Mouse (Mus musculus): ENCODE data around the gene Cuedc1. TPM values are rescaled to one million over a fixed set of nuclear protein-coding genes. Genes with fewer than 3 reads are reported as not detected.

Gene Cuedc1
- polyA plus RNA-seq, 1 experiment: 15.5 TPM

DNA sequence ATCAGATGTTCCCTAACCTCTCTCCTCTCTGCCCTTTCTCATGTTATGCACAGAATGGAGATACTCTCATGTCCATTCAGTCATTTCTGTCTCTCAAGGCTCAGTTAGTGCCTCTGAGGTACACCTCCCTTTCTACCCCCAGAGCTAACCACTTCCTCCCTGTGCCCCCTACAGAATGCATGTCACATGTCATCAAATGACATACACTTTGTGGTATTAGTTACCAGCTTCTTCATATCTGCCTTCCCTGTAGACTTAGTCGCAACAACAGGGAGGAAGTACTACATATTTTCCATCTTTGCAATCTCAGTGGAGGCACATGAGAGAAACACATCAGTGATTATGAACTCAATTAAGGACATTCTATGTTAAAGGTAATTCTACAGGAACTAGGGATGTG, 5.9 kb upstream of the Cuedc1 start:
- TF ChIP-seq POLR2A (IDR thresholded peaks at IDR 0.05; ENCODE audit: control insufficient read depth, extremely low read depth, insufficient read depth, low read length, poor library complexity) (no peak), CTCF (IDR thresholded peaks at IDR 0.05; ENCODE audit: borderline replicate concordance, control insufficient read depth, extremely low read depth, insufficient read depth, low read length, poor library complexity) (no peak)
- peak; percentile 49 for DNase-seq
- no peak overlapping the region for H3K4me3 ChIP-seq (ENCODE audit: control insufficient read depth, insufficient read depth, low read length)
- peaks cover 16% of the 10 kb centered on the region for H3K4me1 ChIP-seq (replicated peaks; ENCODE audit: control insufficient read depth, insufficient read depth, low read length)
- no peaks in the 10 kb centered on the region for H3K27me3 ChIP-seq (ENCODE audit: control insufficient read depth, insufficient read depth, low read length)
- 0% methylated on average over 1 of the region's 1 CpGs for WGBS
- peak overlapping the region; percentile 18; the same call in 1 of the 2 replicates for H3K27ac ChIP-seq (ENCODE audit: control insufficient read depth, insufficient read depth, low read length)
- H3K36me3 ChIP-seq (ENCODE audit: control insufficient read depth, insufficient read depth, low read length): no peaks in the 10 kb centered on the region

DNA sequence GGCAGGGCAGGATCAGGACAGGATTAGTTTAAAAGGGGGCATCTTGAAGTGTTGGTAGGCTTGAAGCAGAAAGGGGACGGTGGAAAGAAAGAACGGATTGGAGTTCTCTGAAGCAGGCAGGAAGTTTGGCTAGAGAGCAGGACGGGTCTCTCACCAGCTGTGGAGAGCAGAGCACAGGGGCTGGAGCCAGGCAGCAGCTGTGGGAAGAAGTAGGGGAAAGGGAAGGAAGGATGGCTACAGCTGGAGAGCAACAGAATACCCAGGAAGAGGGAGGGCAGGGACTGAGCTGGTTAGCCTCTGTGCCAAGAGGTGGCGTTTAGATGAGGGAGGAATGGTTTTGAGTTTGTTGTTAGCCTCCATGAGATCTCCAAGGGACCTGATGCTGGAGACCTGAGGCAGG, 685 bp upstream of the Cuedc1 start:
- DNase-seq: no peak

DNA sequence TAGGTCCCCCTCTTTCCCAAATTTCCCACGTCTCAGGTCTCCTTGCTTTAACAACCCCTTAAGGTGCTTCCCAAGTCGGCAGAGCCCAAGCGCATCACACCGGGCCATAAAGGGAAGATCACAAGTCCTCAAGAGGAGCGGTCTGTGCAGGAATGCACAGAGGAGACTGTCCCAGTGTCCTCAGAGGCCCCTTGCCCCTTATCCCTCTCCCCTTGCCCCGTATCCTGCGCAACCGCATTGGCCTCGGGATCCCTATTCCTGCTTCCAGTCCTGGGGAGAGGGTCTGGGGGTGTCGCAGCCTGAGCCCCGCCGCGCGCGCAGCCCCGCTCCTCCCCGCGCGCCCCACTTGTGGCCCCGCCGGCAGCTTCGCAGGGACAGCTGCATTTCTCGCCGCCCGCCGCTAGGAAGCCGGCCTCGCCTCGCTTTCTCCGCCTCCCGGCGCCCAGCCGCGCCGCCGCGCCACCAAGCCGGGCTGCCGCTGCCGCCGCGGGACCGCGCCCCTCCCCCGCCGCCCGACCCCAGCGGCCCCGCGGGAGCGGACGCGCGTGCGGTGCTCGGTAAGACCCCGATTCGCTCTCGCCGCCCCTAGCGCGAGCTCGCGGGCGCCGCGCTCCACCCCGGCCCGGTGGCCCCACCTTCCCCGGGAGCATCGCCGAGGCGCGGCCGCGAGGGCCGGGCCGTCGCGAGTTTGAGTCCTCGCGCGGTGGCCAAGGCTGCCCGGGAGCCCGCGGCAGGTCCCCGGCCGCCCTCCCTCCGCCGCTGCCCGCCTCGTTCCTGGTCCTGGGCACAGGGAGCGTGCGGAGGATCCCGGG, 1.1 kb downstream of the Cuedc1 start:
- Histone ChIP-seq H3K27ac (ENCODE audit: control insufficient read depth, insufficient read depth, low read length) (no peak overlapping the region), H3K4me3 (ENCODE audit: control insufficient read depth, insufficient read depth, low read length) (peak overlapping the region; percentile 82), H3K27me3 (ENCODE audit: control insufficient read depth, insufficient read depth, low read length) (no peaks in the 10 kb centered on the region), H3K36me3 (ENCODE audit: control insufficient read depth, insufficient read depth, low read length) (no peaks in the 10 kb centered on the region), H3K4me1 (replicated peaks; ENCODE audit: control insufficient read depth, insufficient read depth, low read length) (peaks cover 11% of the 10 kb centered on the region)
- under 1% methylated on average over 91 of the region's 95 CpGs for WGBS
- TF ChIP-seq CTCF (IDR thresholded peaks at IDR 0.05; ENCODE audit: borderline replicate concordance, control insufficient read depth, extremely low read depth, insufficient read depth, low read length, poor library complexity): peak; percentile 46; the same call in 1 of the 2 replicates
- no peak for TF ChIP-seq POLR2A (IDR thresholded peaks at IDR 0.05; ENCODE audit: control insufficient read depth, extremely low read depth, insufficient read depth, low read length, poor library complexity)
- peak; percentile 80 for DNase-seq

More for the DNA sequence above, 685 bp upstream of the Cuedc1 start:
- Histone ChIP-seq H3K27ac (ENCODE audit: control insufficient read depth, insufficient read depth, low read length) (no peak overlapping the region), H3K27me3 (ENCODE audit: control insufficient read depth, insufficient read depth, low read length) (no peaks in the 10 kb centered on the region), H3K4me3 (ENCODE audit: control insufficient read depth, insufficient read depth, low read length) (no peak overlapping the region), H3K36me3 (ENCODE audit: control insufficient read depth, insufficient read depth, low read length) (no peaks in the 10 kb centered on the region), H3K4me1 (replicated peaks; ENCODE audit: control insufficient read depth, insufficient read depth, low read length) (peaks cover 18% of the 10 kb centered on the region)
- 30% methylated on average over 4 of the region's 4 CpGs for WGBS
- TF ChIP-seq CTCF (IDR thresholded peaks at IDR 0.05; ENCODE audit: borderline replicate concordance, control insufficient read depth, extremely low read depth, insufficient read depth, low read length, poor library complexity) (no peak), POLR2A (IDR thresholded peaks at IDR 0.05; ENCODE audit: control insufficient read depth, extremely low read depth, insufficient read depth, low read length, poor library complexity) (no peak)

DNA sequence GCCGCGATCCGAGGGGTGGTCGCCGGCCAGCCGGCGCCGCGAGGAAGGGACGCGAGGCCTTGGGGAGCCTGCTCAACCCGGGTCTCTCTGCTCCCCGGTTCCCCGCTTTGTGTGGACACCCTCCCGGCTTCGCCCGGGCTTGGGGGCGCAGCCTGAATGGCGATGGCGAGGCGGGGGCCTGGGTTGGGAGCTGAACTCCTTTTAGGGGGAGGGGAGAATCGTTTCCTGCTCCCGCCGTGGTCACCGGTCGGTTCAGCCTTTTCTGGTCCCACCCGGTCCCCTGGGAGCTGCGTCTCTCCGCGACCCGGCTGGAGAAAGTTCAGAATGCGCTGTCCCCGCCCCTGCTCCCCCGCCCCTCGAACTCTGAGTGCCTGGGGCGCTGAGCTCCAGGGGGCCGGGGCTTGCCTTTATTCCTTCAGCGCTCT, 1.8 kb downstream of the Cuedc1 start:
- Histone ChIP-seq H3K36me3 (ENCODE audit: control insufficient read depth, insufficient read depth, low read length) (no peaks in the 10 kb centered on the region), H3K27me3 (ENCODE audit: control insufficient read depth, insufficient read depth, low read length) (no peaks in the 10 kb centered on the region), H3K27ac (ENCODE audit: control insufficient read depth, insufficient read depth, low read length) (no peak overlapping the region), H3K4me1 (replicated peaks; ENCODE audit: control insufficient read depth, insufficient read depth, low read length) (peaks cover 11% of the 10 kb centered on the region), H3K4me3 (ENCODE audit: control insufficient read depth, insufficient read depth, low read length) (peak overlapping the region; percentile 82)
- WGBS: 1% methylated on average over 38 of the region's 38 CpGs
- peak; percentile 49 for DNase-seq
- no peak for TF ChIP-seq POLR2A (IDR thresholded peaks at IDR 0.05; ENCODE audit: control insufficient read depth, extremely low read depth, insufficient read depth, low read length, poor library complexity)
- 0 out of 2 replicates have a peak, but pooled peaks have one; percentile 12 for TF ChIP-seq CTCF (IDR thresholded peaks at IDR 0.05; ENCODE audit: borderline replicate concordance, control insufficient read depth, extremely low read depth, insufficient read depth, low read length, poor library complexity)

DNA sequence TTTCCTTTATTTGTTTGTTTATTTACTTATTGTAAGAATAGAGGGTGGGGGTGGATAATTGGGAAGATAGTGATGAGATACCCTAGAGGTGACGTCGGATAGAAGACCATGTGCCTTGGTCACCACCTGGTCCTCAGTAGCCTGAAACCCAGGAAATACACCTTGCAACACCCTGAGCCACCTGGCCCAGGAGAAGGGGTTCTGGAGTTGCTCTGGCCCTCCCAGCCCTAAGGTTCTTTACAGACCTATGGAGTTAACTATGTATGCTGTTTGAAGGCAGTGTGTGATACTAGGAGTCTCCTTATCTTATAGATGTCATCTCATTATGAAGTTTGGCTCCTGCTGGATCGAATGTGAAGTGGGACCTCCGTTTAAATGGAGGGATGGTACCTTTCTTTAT, 2.3 kb downstream of the Cuedc1 start:
- peaks cover 11% of the 10 kb centered on the region for H3K4me1 ChIP-seq (replicated peaks; ENCODE audit: control insufficient read depth, insufficient read depth, low read length)
- no peak overlapping the region for H3K27ac ChIP-seq (ENCODE audit: control insufficient read depth, insufficient read depth, low read length)
- 63% methylated on average over 4 of the region's 4 CpGs for WGBS
- no peak for TF ChIP-seq POLR2A (IDR thresholded peaks at IDR 0.05; ENCODE audit: control insufficient read depth, extremely low read depth, insufficient read depth, low read length, poor library complexity)
- TF ChIP-seq CTCF (IDR thresholded peaks at IDR 0.05; ENCODE audit: borderline replicate concordance, control insufficient read depth, extremely low read depth, insufficient read depth, low read length, poor library complexity): no peak
- no peaks in the 10 kb centered on the region for H3K36me3 ChIP-seq (ENCODE audit: control insufficient read depth, insufficient read depth, low read length)
- no peak overlapping the region for H3K4me3 ChIP-seq (ENCODE audit: control insufficient read depth, insufficient read depth, low read length)
- no peak for DNase-seq
- H3K27me3 ChIP-seq (ENCODE audit: control insufficient read depth, insufficient read depth, low read length): no peaks in the 10 kb centered on the region

DNA sequence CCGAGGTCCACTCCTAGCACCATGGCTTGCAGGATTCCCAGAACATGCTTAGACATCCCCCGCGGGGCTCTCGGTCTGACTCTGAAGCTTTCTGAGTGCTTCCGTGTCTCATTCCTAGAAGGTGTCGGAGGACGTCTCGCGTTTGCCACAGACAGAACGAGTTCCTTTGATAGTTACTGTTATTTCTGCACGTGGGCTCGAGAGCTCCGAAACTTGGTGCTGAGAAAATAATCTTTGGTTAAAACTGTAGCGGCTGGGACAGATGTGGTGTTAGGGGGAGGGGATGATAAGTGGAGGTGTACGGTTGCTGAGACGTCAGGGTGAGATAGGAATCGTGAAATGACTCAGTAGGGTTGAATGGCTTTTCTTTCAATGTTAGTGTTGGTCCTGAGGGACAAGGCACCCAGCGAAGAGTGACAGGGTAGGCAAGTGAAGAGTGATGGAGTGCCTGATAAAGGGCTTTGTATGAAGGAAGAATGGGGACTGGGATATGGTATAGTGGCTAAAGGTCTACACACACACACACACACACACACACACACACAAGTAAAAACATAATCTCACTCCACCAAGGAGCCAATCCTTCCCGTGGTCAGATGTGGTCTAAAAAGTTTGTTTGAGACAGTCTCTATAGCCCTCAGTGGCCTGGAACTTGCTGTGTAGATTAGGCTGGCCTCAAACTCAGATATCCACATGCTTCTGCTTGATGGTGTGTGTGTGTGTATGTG, 5.5 kb downstream of the Cuedc1 start:
- WGBS: 93% methylated on average over 19 of the region's 19 CpGs
- no peaks in the 10 kb centered on the region for H3K36me3 ChIP-seq (ENCODE audit: control insufficient read depth, insufficient read depth, low read length)
- H3K4me3 ChIP-seq (ENCODE audit: control insufficient read depth, insufficient read depth, low read length): no peak overlapping the region
- no peak for TF ChIP-seq POLR2A (IDR thresholded peaks at IDR 0.05; ENCODE audit: control insufficient read depth, extremely low read depth, insufficient read depth, low read length, poor library complexity)
- TF ChIP-seq CTCF (IDR thresholded peaks at IDR 0.05; ENCODE audit: borderline replicate concordance, control insufficient read depth, extremely low read depth, insufficient read depth, low read length, poor library complexity): no peak
- no peaks in the 10 kb centered on the region for H3K27me3 ChIP-seq (ENCODE audit: control insufficient read depth, insufficient read depth, low read length)
- H3K27ac ChIP-seq (ENCODE audit: control insufficient read depth, insufficient read depth, low read length): no peak overlapping the region
- peaks cover 14% of the 10 kb centered on the region for H3K4me1 ChIP-seq (replicated peaks; ENCODE audit: control insufficient read depth, insufficient read depth, low read length)
- DNase-seq: no peak

Data from thymus, adult 2 months (tissue).